Mouse (Mus musculus): Measurements from ENCODE around the gene Cdh13. TPM values are rescaled to one million over a fixed set of nuclear protein-coding genes. Genes with fewer than 3 reads are reported as not detected.

Cdh13 gene
- polyA plus RNA-seq, 1 experiment: 9.4 TPM

DNA sequence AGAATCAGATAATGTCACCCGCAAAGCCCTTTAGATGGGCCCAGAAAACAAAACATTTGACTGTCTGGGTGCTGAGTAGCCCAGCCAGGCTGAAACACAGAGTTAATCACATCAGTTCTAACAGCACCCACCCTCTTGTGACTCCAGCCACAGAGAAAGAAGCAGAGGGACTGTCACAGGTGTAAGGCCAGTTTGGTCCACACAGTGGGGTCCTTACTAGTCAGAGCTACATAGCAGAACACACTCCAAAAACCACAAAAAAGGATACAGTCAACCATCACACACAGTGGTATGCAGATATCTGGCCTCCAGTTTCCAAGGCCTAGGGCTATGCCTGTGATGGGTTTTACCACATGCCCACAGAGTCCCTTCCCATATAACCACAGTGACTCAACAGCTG lies 703.3 kb downstream of the Cdh13 start:
- no peak overlapping the region for H3K4me3 ChIP-seq (ENCODE audit: insufficient read depth, poor library complexity, severe bottlenecking)

GRCm38 (mm10) chr8:118995641-118996188 lies 712.2 kb downstream of the Cdh13 start:
- H3K4me3 ChIP-seq (ENCODE audit: insufficient read depth, poor library complexity, severe bottlenecking): no peak overlapping the region
- H3K27me3 ChIP-seq (ENCODE audit: control insufficient read depth, insufficient read depth, insufficient read length): no peaks in the 10 kb centered on the region
- no peaks in the 10 kb centered on the region for H3K36me3 ChIP-seq (ENCODE audit: control insufficient read depth, insufficient read depth)
- no peak for TF ChIP-seq CEBPB (IDR thresholded peaks at IDR 0.05; ENCODE audit: low read depth)
- no peak for TF ChIP-seq MYOG (IDR thresholded peaks at IDR 0.05; ENCODE audit: control insufficient read depth, extremely low read depth, insufficient read length)
- TF ChIP-seq MAX (IDR thresholded peaks at IDR 0.05): no peak
- no peak for TF ChIP-seq CTCF (IDR thresholded peaks at IDR 0.05; ENCODE audit: control insufficient read depth, insufficient read depth, insufficient read length)
- TF ChIP-seq MYOD1 (IDR thresholded peaks at IDR 0.05; ENCODE audit: control insufficient read depth, insufficient read length, low read depth): no peak
- no peak for TF ChIP-seq FOSL1 (IDR thresholded peaks at IDR 0.05; ENCODE audit: insufficient read depth, low read length, poor library complexity, severe bottlenecking)
- TF ChIP-seq USF1 (IDR thresholded peaks at IDR 0.05; ENCODE audit: low read depth): no peak
- no peaks in the 10 kb centered on the region for H3K79me2 ChIP-seq (ENCODE audit: control insufficient read depth, insufficient read depth)
- no peaks in the 10 kb centered on the region for H3K79me3 ChIP-seq (ENCODE audit: low read depth)
- no peak overlapping the region for H3ac ChIP-seq (ENCODE audit: control insufficient read depth, insufficient read length, low read depth)

More for the DNA sequence above, 703.3 kb downstream of the Cdh13 start:
- TF ChIP-seq MYOD1 (IDR thresholded peaks at IDR 0.05; ENCODE audit: control insufficient read depth, insufficient read length, low read depth): peak; percentile 82
- TF ChIP-seq FOSL1 (IDR thresholded peaks at IDR 0.05; ENCODE audit: insufficient read depth, low read length, poor library complexity, severe bottlenecking): no peak
- Histone ChIP-seq H3ac (ENCODE audit: control insufficient read depth, insufficient read length, low read depth) (no peak overlapping the region), H3K36me3 (ENCODE audit: control insufficient read depth, insufficient read depth) (no peaks in the 10 kb centered on the region), H3K79me3 (ENCODE audit: low read depth) (no peaks in the 10 kb centered on the region), H3K27me3 (ENCODE audit: control insufficient read depth, insufficient read depth, insufficient read length) (no peaks in the 10 kb centered on the region), H3K79me2 (ENCODE audit: control insufficient read depth, insufficient read depth) (no peaks in the 10 kb centered on the region)

DNA sequence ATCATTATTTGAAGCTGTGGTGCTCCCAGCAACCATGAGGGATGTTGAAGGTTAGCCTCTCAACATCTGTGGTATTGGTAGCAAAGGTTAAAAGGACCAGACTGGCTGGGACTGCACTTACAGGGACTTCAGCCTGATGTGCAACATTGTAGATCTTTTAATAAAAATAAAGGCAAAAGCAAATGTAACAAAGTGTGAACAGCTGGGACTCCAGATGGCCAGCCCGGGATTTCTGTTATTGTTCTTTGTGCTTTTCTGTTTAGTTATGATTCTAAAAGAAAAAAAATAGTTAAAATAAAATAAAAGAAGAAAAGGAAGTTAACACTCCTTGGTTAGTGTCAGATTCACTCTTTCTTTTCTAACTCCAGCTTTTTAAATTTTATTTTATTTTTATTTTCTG lies 717.1 kb downstream of the Cdh13 start:
- no peaks in the 10 kb centered on the region for H3K79me2 ChIP-seq (ENCODE audit: control insufficient read depth, insufficient read depth)
- TF ChIP-seq USF1 (IDR thresholded peaks at IDR 0.05; ENCODE audit: low read depth): no peak
- no peak for TF ChIP-seq CTCF (IDR thresholded peaks at IDR 0.05; ENCODE audit: control insufficient read depth, insufficient read depth, insufficient read length)
- TF ChIP-seq MAX (IDR thresholded peaks at IDR 0.05): no peak
- no peak for TF ChIP-seq CEBPB (IDR thresholded peaks at IDR 0.05; ENCODE audit: low read depth)
- TF ChIP-seq FOSL1 (IDR thresholded peaks at IDR 0.05; ENCODE audit: insufficient read depth, low read length, poor library complexity, severe bottlenecking): no peak
- TF ChIP-seq MYOG (IDR thresholded peaks at IDR 0.05; ENCODE audit: control insufficient read depth, extremely low read depth, insufficient read length): no peak
- no peak for TF ChIP-seq MYOD1 (IDR thresholded peaks at IDR 0.05; ENCODE audit: control insufficient read depth, insufficient read length, low read depth)
- no peak overlapping the region for H3ac ChIP-seq (ENCODE audit: control insufficient read depth, insufficient read length, low read depth)
- no peaks in the 10 kb centered on the region for H3K79me3 ChIP-seq (ENCODE audit: low read depth)
- H3K27me3 ChIP-seq (ENCODE audit: control insufficient read depth, insufficient read depth, insufficient read length): no peaks in the 10 kb centered on the region
- H3K4me3 ChIP-seq (ENCODE audit: insufficient read depth, poor library complexity, severe bottlenecking): no peak overlapping the region
- no peaks in the 10 kb centered on the region for H3K36me3 ChIP-seq (ENCODE audit: control insufficient read depth, insufficient read depth)

DNA sequence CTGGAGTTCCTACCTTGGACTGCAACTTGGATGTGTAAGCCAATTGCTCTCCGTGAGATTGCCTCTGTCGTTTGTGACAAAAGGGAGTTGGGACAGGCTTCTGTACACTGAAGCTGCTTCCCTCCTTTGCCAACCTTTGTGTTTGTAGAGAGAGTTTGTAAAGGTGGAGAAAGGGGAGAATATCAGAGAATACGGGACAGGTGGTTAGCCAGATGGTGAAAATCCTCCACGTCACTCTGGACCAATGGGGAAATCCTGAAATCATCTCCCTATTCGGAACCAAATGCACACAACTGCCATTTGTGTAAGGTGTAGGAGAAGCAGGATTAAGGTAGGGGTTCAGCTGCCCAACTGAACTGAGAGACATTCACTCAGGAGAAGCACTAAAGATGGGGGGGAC lies 721.3 kb downstream of the Cdh13 start:
- Histone ChIP-seq H3K27me3 (ENCODE audit: control insufficient read depth, insufficient read depth, insufficient read length) (no peaks in the 10 kb centered on the region), H3K4me3 (ENCODE audit: insufficient read depth, poor library complexity, severe bottlenecking) (no peak overlapping the region), H3ac (ENCODE audit: control insufficient read depth, insufficient read length, low read depth) (no peak overlapping the region), H3K79me3 (ENCODE audit: low read depth) (no peaks in the 10 kb centered on the region), H3K79me2 (ENCODE audit: control insufficient read depth, insufficient read depth) (no peaks in the 10 kb centered on the region), H3K36me3 (ENCODE audit: control insufficient read depth, insufficient read depth) (no peaks in the 10 kb centered on the region)
- TF ChIP-seq CEBPB (IDR thresholded peaks at IDR 0.05; ENCODE audit: low read depth) (no peak), MAX (IDR thresholded peaks at IDR 0.05) (no peak), FOSL1 (IDR thresholded peaks at IDR 0.05; ENCODE audit: insufficient read depth, low read length, poor library complexity, severe bottlenecking) (no peak), MYOD1 (IDR thresholded peaks at IDR 0.05; ENCODE audit: control insufficient read depth, insufficient read length, low read depth) (no peak)

DNA sequence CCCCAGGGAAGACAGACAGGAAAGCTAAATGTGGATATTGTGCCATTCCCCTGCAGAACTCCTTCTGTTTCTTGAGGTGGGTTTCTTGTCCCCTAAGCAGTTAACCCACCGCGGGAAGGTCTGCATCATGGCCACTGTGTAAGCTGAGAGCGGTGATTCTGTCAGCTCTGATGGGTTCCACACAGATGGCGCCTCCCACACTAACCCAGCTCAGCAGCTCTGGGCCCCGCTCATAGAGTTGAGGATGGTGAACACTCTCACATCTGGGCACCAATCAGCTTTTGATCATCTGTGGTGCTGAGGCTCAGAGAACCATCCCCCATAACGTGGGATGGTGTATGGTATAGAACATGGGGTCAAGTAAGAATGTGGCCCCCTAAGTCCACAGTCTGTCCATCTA lies 735.1 kb downstream of the Cdh13 start:
- Histone ChIP-seq H3K27me3 (ENCODE audit: control insufficient read depth, insufficient read depth, insufficient read length) (no peaks in the 10 kb centered on the region), H3ac (ENCODE audit: control insufficient read depth, insufficient read length, low read depth) (no peak overlapping the region), H3K4me3 (ENCODE audit: insufficient read depth, poor library complexity, severe bottlenecking) (no peak overlapping the region), H3K79me3 (ENCODE audit: low read depth) (no peaks in the 10 kb centered on the region), H3K36me3 (ENCODE audit: control insufficient read depth, insufficient read depth) (no peaks in the 10 kb centered on the region), H3K79me2 (ENCODE audit: control insufficient read depth, insufficient read depth) (no peaks in the 10 kb centered on the region)
- TF ChIP-seq FOSL1 (IDR thresholded peaks at IDR 0.05; ENCODE audit: insufficient read depth, low read length, poor library complexity, severe bottlenecking): no peak
- TF ChIP-seq MYOD1 (IDR thresholded peaks at IDR 0.05; ENCODE audit: control insufficient read depth, insufficient read length, low read depth): no peak
- TF ChIP-seq MAX (IDR thresholded peaks at IDR 0.05): no peak
- no peak for TF ChIP-seq USF1 (IDR thresholded peaks at IDR 0.05; ENCODE audit: low read depth)
- TF ChIP-seq CTCF (IDR thresholded peaks at IDR 0.05; ENCODE audit: control insufficient read depth, insufficient read depth, insufficient read length): no peak
- no peak for TF ChIP-seq CEBPB (IDR thresholded peaks at IDR 0.05; ENCODE audit: low read depth)
- no peak for TF ChIP-seq MYOG (IDR thresholded peaks at IDR 0.05; ENCODE audit: control insufficient read depth, extremely low read depth, insufficient read length)

DNA sequence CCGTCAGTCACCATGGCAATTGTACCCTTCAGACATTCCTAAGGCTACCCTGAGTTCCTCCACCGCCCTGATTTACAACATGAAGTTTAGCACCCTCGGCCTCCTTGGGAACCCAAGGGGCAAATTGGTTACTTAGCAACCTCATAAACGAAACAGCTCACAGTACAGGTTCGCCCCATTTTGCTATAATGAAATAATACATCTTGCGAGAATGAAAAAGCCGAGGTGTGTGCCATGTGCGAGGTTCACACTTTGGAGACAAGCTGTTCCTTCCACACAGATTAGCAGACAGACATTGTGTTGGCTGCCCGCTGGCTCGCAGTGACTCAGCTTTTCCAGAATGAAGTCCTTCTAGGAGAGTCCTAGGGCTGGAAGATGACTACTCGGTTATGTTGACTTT lies 737.2 kb downstream of the Cdh13 start:
- Histone ChIP-seq H3K79me3 (ENCODE audit: low read depth) (no peaks in the 10 kb centered on the region), H3K79me2 (ENCODE audit: control insufficient read depth, insufficient read depth) (no peaks in the 10 kb centered on the region), H3ac (ENCODE audit: control insufficient read depth, insufficient read length, low read depth) (no peak overlapping the region), H3K27me3 (ENCODE audit: control insufficient read depth, insufficient read depth, insufficient read length) (no peaks in the 10 kb centered on the region), H3K36me3 (ENCODE audit: control insufficient read depth, insufficient read depth) (no peaks in the 10 kb centered on the region), H3K4me3 (ENCODE audit: insufficient read depth, poor library complexity, severe bottlenecking) (no peak overlapping the region)
- no peak for TF ChIP-seq MAX (IDR thresholded peaks at IDR 0.05)
- TF ChIP-seq FOSL1 (IDR thresholded peaks at IDR 0.05; ENCODE audit: insufficient read depth, low read length, poor library complexity, severe bottlenecking): no peak
- no peak for TF ChIP-seq CTCF (IDR thresholded peaks at IDR 0.05; ENCODE audit: control insufficient read depth, insufficient read depth, insufficient read length)
- TF ChIP-seq USF1 (IDR thresholded peaks at IDR 0.05; ENCODE audit: low read depth): no peak
- TF ChIP-seq CEBPB (IDR thresholded peaks at IDR 0.05; ENCODE audit: low read depth): no peak
- TF ChIP-seq MYOG (IDR thresholded peaks at IDR 0.05; ENCODE audit: control insufficient read depth, extremely low read depth, insufficient read length): no peak
- TF ChIP-seq MYOD1 (IDR thresholded peaks at IDR 0.05; ENCODE audit: control insufficient read depth, insufficient read length, low read depth): no peak
